Mouse (Mus musculus): ENCODE data around the gene March4.

DNA sequence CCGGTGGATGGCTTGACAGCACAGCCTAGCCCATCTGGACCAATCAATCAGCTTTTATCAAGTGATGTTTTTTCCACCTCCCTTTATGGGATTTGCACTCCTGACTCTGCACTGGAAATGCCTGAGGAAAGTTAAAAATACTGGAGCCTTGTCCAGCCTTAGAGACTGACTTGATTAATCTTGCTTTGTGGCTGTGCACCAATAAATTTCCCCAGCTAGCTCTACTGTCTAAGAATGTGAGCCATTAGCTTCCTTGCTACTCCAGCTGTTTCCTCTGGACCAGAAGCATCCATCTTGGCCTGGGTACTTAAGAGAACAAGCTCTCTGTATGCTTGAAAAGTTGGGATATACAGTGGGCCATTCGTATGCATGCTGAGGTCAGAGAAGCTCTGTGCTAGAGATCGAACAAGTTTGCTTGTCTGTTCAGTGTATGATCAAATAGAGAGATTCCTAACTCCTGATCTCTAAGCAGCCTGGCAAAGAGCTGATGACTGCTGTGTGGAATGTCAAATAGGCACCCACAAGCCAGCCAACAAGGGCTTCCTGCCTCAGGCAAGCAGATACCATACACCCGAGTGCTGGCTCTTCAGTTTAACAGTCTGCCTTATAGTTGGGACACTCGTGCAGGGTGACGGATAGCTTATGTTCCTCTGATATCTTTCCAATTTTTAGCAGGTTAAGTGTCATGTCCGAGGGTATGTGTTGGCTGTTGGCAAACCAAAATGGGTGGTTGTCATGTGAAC is 25.8 kb downstream of the March4 start:
- TF ChIP-seq POLR2A (IDR thresholded peaks at IDR 0.05; ENCODE audit: low read depth, low read length) (no peak), CTCF (IDR thresholded peaks at IDR 0.05; ENCODE audit: extremely low read depth, insufficient read length, insufficient replicate concordance, low read depth, low read length) (no peak)

All from small intestine, adult 2 months (tissue).